Mouse (Mus musculus) erythroblast, embryonic 14.5 days (primary cell): ENCODE data around the gene Rpl13a.

Experiments used
- GATA1 ChIP-seq: IDR thresholded peaks from 2 replicates; pipeline ENCODE4 v1.6.1; 2012; ENCODE audit warnings: low read length, inconsistent platforms, mixed read lengths
- TAL1 ChIP-seq: IDR thresholded peaks from 3 replicates; pipeline ENCODE4 v1.6.1; 2012; ENCODE audit warnings: low read length, inconsistent platforms, mixed read lengths

DNA sequence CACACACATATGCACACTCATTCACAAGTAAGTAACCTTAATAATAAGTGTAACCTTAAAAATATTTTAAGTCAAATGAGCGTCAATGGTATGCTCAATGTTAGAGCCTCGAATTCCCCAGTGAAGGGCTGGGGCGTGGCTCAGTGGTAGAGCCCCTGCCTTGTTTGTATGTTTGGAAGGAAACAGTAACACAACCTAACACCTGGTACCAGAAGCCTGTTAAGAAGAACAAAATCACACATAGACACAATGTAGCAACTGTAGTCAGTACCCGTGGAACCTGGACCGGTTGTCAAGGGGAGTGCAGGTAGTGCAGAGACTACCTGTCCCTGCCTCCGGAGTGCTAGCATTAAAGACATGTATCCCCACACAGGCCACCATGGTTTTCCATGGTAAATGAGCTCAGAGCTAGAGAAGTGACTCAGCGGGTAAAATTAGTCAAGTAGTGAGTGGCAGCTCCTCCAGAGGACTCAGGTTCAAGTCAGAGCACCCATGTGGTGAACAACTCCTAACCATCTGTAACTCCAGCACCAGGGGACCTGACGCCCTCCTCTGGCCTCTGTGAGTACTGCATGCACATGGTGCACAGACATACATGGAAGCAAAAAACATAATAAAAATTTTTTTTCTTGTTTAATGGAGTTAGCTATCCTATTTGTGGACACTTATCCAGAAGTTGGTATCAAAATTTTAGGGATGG is 29.9 kb downstream of the Rpl13a start:
- TF ChIP-seq GATA1 = no peak
- TF ChIP-seq TAL1 = no peak
